Mouse (Mus musculus) heart, postnatal 0 days (tissue): ENCODE data around the gene Plin4. TPM values are rescaled to one million over a fixed set of nuclear protein-coding genes. Genes with fewer than 3 reads are reported as not detected.
"Not testable (repeated sequence)": the region's sequence is repeated elsewhere in the genome, so short reads cannot be mapped to it uniquely, and the experiment has no call there.

ENCODE experiments used
- ATAC-seq: fragments of 200-750 bp; cut with Nextera tagmentation; 2 replicates; pipeline ENCODE4 v1.8.0; 2017; ENCODE audit warnings: low read depth, moderate number of reproducible peaks, moderate library complexity; ENCODE audit not compliant: insufficient read depth
- DNase-seq: peaks from one replicate; pipeline ENCODE4 v3.0.0-alpha.2; 2016; ENCODE audit warnings: low spot score
- H3K27ac ChIP-seq: fragments of 300-500 bp; sonication (generic); 2 replicates; pipeline ENCODE4 v1.5.1; 2014; ENCODE audit warnings: low read depth, mild to moderate bottlenecking
- H3K27me3 ChIP-seq: fragments of 300-500 bp; sonication (generic); 2 replicates; pipeline ENCODE4 v1.6.1; 2014; ENCODE audit warnings: low read length, mixed read lengths; ENCODE audit not compliant: control insufficient read depth, insufficient read depth
- H3K36me3 ChIP-seq: fragments of 300-500 bp; sonication (generic); replicated peaks from 2 replicates; pipeline ENCODE4 v1.6.1; 2014; ENCODE audit warnings: low read length, mixed read lengths; ENCODE audit not compliant: control insufficient read depth, insufficient read depth
- H3K4me1 ChIP-seq: fragments of 300-500 bp; sonication (generic); 2 replicates; pipeline ENCODE4 v1.6.1; 2014; ENCODE audit warnings: antibody characterized with exemption; ENCODE audit not compliant: control insufficient read depth, insufficient read depth
- H3K4me2 ChIP-seq: fragments of 300-500 bp; sonication (generic); 2 replicates; pipeline ENCODE4 v1.6.1; 2014; ENCODE audit warnings: low read depth, mild to moderate bottlenecking, low read length, moderate library complexity
- H3K4me3 ChIP-seq: fragments of 300-500 bp; sonication (generic); 2 replicates; pipeline ENCODE4 v1.5.1; 2014; ENCODE audit warnings: low read depth, low read length
- H3K9ac ChIP-seq: fragments of 300-500 bp; sonication (generic); replicated peaks from 2 replicates; pipeline ENCODE4 v1.6.1; 2014; ENCODE audit warnings: low read depth, low read length, mixed read lengths
- H3K9me3 ChIP-seq: fragments of 300-500 bp; sonication (generic); replicated peaks from 2 replicates; pipeline ENCODE4 v1.6.1; 2016; ENCODE audit warnings: low read length; ENCODE audit not compliant: control insufficient read depth
- CTCF ChIP-seq: IDR thresholded peaks from 2 replicates; pipeline ENCODE4 v1.5.1; 2016; ENCODE audit warnings: antibody characterized with exemption, control low read depth, low read depth
- EP300 ChIP-seq: IDR thresholded peaks from 2 replicates; pipeline ENCODE4 v1.6.1; 2016; ENCODE audit warnings: antibody characterized with exemption, low read depth
- WGBS: fragments of 180-500 bp; shearing (Covaris S2); extraction: QIAGEN DNeasy Blood & Tissue Kit; methylation state at CpG from one replicate; pipeline ENCODE4 v1.1.7; 2014; 5-methylcytosine and 5-hydroxymethylcytosine counted together
- polyA plus RNA-seq: library from polyadenylated mRNA; unstranded; fragments of >200 nt; fragmentation: Nextera tagmentation; extraction: Ambion mirVana; gene quantifications from 2 replicates; pipeline ENCODE4 v1.2.1, GENCODE M21; 2015
- total RNA-seq: library from RNA; depleted of rRNA; stranded (reverse); fragments of >200 nt; gene quantifications from 2 replicates; pipeline ENCODE4 v1.2.3, GENCODE M21; 2014; ENCODE audit warnings: low replicate concordance

Gene Plin4
- total and polyA plus RNA-seq, 2 experiments from 2014 or later: 9.4 to 88.5 TPM

DNA sequence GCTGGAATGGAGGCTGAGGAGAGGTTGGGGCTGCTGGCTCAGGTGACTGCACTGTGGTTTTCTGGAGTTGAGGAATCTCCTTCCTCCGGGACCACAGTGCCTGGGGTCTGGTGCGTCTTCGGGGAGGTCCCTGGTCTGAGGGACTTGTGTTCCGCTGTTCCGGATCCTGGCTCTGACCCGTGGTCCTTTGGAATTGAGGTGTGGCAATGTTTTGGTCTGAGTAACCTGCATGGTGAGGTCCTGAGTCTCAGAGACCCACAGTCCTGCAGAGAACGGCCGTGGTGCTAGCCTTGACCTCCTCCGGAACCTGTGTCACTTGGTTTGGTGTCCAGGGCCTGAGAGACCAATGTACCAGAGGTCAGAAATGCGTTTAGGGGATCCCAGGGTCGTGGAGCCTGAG is 29.7 kb downstream of the Plin4 start:
- DNase-seq: no peak
- peak overlapping the region; percentile 96 for H3K4me2 ChIP-seq
- peak overlapping the region; percentile 66 for H3K27ac ChIP-seq
- peak overlapping the region; percentile 88 for H3K4me3 ChIP-seq
- ATAC-seq: no peak
- H3K27me3 ChIP-seq: no peaks in the 10 kb centered on the region
- WGBS: 2% methylated on average over 11 of the region's 11 CpGs
- TF ChIP-seq CTCF: no peak
- TF ChIP-seq EP300: no peak
- H3K36me3 ChIP-seq: peaks cover 22% of the 10 kb centered on the region; the same call in 1 of the 2 replicates
- H3K9ac ChIP-seq: peak overlapping the region; percentile 91
- H3K9me3 ChIP-seq: no peaks in the 10 kb centered on the region
- peaks cover 16% of the 10 kb centered on the region for H3K4me1 ChIP-seq

DNA sequence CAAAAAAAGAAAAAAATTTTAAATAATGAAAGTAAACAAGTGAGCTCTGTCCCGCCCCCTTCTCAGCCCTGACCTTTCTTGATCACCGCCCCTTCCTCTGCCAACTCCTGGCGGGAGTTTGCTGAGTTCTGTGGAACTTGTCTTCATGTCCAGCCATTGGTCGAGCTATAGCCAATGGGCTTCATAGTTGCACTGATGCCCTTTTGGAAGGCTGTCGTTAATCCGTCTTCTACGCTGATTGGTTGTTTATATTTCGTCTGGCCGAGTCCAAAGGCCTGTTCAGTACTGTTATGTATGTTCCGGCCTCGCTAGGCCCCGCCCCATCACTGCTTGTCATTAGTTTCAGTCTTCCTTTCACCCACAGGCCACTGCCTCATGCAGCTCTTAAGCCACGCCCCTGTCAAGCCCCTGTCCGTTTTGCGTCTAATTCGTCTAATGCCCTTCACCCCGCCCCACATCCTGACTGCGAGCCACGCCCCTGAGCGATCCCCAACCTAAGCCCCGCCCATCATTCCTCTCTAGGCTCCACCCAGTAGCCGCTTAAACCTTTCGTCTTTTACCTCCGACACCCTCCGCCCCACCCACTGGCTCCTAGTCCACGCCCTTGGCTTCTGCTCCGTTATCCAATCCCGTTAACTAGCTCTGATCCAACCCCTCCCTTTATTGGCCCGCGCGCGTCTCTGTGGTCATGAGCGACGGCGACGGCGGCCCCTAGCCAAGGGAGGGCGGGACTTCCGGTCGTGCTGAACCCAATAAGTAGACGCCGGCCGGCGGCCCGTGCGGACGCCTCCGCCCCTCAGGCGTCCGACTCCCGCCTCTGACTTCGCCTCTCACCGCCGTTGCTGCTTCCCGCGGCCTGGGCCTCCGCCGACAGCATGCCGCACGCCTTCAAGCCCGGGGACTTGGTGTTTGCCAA is 30.5 kb downstream of the Plin4 start, which contains the start of gene Hdgfl2:
Gene Hdgfl2 (plus strand): TSS at position 755 of the 916 bp plus-strand sequence.
- peak within 1 kb of the TSS; percentile 79 for H3K27ac ChIP-seq
- H3K27me3 ChIP-seq: no peaks in the 10 kb centered on the region
- peaks cover 17% of the 10 kb centered on the region; the same call in 1 of the 2 replicates for H3K36me3 ChIP-seq
- DNase-seq: peak; percentile 100
- peak within 1 kb of the TSS; percentile 91 for H3K9ac ChIP-seq
- TF ChIP-seq CTCF (no peak), EP300 (0 out of 2 replicates have a peak, but pooled peaks have one; percentile 64)
- H3K9me3 ChIP-seq: no peaks in the 10 kb centered on the region
- under 1% methylated on average over 61 of the region's 61 CpGs for WGBS
- peak within 1 kb of the TSS; percentile 96 for H3K4me2 ChIP-seq
- peak; percentile 90 for ATAC-seq
- H3K4me3 ChIP-seq: peak within 1 kb of the TSS; percentile 88
- peaks cover 18% of the 10 kb centered on the region for H3K4me1 ChIP-seq

DNA sequence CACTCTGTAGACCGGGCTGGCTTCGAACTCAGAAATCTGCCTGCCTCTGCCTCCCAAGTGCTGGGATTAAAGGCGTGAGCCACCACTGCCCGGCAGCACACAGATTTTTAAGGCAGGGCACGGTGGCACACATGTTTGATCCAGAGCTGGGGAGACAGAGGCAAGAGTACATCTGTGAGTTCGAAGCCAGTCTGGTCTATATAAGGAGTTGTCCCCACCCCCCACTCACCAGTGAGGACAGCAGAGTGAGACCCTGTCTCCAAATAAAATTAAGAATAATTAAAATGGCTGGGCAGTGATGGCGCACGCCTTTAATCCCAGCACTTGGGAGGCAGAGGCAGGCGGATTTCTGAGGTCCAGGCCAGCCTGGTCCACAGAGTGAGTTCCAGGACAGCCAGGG is 31.2 kb downstream of the Plin4 start:
- not testable (repeated sequence) for H3K27me3 ChIP-seq, H3K9ac ChIP-seq, H3K9me3 ChIP-seq, DNase-seq, ATAC-seq
- H3K4me2 ChIP-seq: peak overlapping the region; percentile 45
- H3K36me3 ChIP-seq: peaks cover 14% of the 10 kb centered on the region; the same call in 1 of the 2 replicates
- H3K27ac ChIP-seq: peak overlapping the region; percentile 79
- peaks cover 21% of the 10 kb centered on the region for H3K4me1 ChIP-seq
- WGBS: 64% methylated on average over 9 of the region's 9 CpGs
- H3K4me3 ChIP-seq: peak overlapping the region; percentile 30

DNA sequence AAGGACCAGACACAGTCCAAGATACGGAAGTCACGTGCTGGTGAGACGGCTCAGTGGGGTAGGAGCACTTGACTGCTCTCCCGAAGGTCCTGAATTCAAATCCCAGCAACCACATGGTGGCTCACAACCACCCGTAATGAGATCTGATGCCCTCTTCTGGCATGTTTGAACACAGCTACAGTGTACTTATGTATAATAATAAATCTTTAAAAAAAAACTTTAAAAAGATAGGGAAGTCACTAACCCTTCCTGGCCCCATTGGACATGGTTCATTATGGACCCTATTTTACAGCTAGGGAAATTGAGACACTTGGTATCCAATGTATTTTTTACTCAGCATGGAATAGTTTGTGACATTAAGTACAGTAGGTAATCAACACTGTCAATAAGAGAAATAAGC is 32.1 kb downstream of the Plin4 start:
- no peaks in the 10 kb centered on the region for H3K9me3 ChIP-seq
- H3K27ac ChIP-seq: no peak overlapping the region
- no peak overlapping the region for H3K4me2 ChIP-seq
- no peaks in the 10 kb centered on the region for H3K27me3 ChIP-seq
- peaks cover 21% of the 10 kb centered on the region for H3K4me1 ChIP-seq
- H3K9ac ChIP-seq: no peak overlapping the region
- no peak overlapping the region for H3K4me3 ChIP-seq
- TF ChIP-seq CTCF: no peak
- TF ChIP-seq EP300: no peak
- DNase-seq: no peak
- WGBS: 81% methylated on average over 5 of the region's 5 CpGs
- ATAC-seq: no peak
- H3K36me3 ChIP-seq: peaks cover 16% of the 10 kb centered on the region

DNA sequence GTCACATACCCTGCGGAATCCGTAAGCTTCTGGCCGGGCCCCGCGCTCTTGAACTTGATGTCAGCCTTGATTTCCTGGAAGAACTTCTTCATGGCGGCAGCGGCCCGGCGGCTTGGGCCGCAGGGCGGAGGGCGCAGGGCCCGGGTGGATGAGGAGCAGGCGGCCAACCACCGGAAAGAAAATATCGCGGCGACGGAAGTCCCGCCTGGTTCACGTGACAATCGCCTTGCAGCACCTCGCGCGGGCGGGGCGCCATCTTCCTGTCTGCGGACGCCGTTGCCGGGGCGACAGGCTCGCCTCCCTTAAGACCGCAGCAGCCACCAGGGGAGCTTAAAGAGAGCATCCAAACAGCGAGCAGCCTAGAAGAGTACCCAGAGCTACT is 34.8 kb downstream of the Plin4 start, which contains the start of gene Ubxn6:
Gene Ubxn6 (minus strand): TSS at position 202 of the 382 bp plus-strand sequence.
- TF ChIP-seq EP300: peak; percentile 77
- peak; percentile 33; the same call in 1 of the 2 replicates for TF ChIP-seq CTCF
- under 1% methylated on average over 35 of the region's 35 CpGs for WGBS
- Histone ChIP-seq H3K4me3 (peak within 1 kb of the TSS; percentile 86), H3K9me3 (no peaks in the 10 kb centered on the region), H3K36me3 (peaks cover 37% of the 10 kb centered on the region), H3K9ac (peak within 1 kb of the TSS; percentile 73), H3K4me2 (peak within 1 kb of the TSS; percentile 75), H3K4me1 (peaks cover 5% of the 10 kb centered on the region; the same call in 1 of the 2 replicates), H3K27ac (peak within 1 kb of the TSS; percentile 99), H3K27me3 (no peaks in the 10 kb centered on the region)
- DNase-seq (peak; percentile 98), ATAC-seq (peak; percentile 43)
